Mouse (Mus musculus) embryo, embryonic 11 days (tissue): ENCODE data around the gene Aspm.
A peak's percentile ranks its signal among the peaks of the same experiment; 100 is the strongest.
"Not testable (repeated sequence)": the region's sequence is repeated elsewhere in the genome, so short reads cannot be mapped to it uniquely, and the experiment has no call there.

Source experiments
- DNase-seq: peaks from one replicate; pipeline ENCODE4 v3.0.0-alpha.2; 2015

Aspm gene

GRCm38 (mm10) chr1:139454340-139455225, at the start of gene Aspm:
TSS of gene Aspm (plus strand) at chr1:139454772.
- DNase-seq = peak; percentile 96

GRCm38 (mm10) chr1:139405766-139406165, 48.8 kb upstream of the Aspm start:
- DNase-seq = no peak

GRCm38 (mm10) chr1:139407701-139408100, 46.9 kb upstream of the Aspm start:
- DNase-seq = no peak

GRCm38 (mm10) chr1:139412365-139412764, 42.2 kb upstream of the Aspm start:
- DNase-seq = not testable (repeated sequence)

DNA sequence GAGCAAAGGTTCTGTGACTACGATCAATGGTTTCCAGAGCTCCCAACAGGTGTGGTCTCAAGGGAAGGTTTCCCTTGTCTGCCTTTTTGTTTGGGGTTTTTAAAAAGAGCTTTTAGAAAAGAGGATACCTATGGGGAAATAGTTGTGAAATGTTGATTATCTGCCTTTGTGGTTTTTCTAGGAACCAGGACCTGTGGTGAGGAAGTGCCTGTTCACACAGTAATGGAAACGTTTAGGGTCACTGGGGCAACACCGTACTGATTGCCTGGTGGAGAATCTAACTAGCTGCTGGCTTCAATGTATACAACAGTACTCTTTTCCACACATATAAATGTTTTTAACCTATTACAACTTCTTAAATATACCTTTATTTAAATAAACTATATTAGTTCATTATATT, 41.1 kb upstream of the Aspm start:
- no peak for DNase-seq

GRCm38 (mm10) chr1:139421521-139421874, 33.1 kb upstream of the Aspm start:
- DNase-seq = no peak

DNA sequence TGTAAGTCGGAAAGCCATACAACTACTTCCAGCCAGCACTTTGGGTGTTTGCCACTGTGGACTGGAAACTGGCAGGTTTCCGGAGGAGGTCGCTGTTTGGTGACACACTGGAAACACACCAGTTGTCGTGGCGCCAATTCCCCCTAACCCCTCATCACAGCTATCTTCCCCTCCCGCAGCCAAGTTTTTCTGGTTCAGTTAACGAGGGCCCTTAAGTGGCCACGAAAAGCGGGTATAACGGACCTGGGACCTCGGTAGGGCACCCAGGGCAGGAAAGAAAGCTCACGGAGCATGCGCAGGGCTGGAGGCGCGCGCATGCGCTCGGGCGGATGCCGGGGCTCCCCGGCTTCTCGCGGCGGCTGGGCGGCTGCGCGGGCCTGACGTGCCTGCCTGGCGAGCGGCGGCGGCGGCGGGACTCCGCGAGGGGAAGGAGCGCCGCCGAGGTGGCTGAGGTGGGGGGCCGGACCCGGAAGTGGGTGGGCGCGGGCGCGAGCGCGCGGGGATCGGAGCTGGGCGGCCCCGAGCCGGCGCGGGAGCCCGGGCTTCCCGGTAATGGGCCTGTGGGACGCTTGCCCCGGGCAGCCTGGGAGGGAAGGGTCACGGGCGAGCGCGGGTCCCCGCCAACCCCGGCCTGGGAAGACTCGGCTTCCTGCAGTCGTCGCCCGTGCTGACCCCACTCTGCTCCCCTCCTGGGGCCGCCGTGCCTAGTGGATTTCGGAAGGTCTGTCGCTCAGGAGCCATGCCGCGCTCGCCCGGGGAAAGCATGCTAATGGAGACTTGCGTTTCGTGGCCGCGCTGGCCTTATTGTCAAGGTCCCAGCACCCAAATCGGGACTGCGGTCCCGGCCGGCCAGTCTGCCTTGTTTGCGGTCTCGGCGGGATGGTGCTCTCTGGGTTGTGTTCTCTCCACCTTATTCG, 32.4 kb upstream of the Aspm start, which contains the start of gene Zbtb41:
TSS of gene Zbtb41 (plus strand) at position 414 of the 917 bp plus-strand sequence.
- DNase-seq = peak; percentile 94

- peak; percentile 19 for DNase-seq
Measured at GRCm38 (mm10) chr1:139422941-139423340, 31.6 kb upstream of the Aspm start.

DNA sequence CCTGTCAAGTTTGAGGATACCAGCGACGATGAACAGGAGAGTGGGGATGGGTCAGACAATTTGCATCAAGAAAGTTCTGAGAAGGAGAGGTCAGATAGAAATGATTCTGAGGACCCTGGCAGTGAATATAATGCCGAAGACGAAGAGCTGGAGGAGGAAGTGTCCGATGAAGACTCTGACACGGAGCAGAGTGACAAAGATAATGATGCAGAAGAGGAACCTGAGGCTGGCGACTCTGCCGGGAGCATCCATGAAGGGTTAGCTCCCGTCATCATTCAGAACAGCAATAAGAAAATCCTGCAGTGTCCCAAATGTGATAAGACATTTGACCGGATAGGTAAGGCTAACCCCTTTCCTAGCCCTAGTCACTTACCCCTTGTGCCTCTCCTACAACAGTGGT, 30.6 kb upstream of the Aspm start:
- no peak for DNase-seq

- DNase-seq = no peak
Measured at GRCm38 (mm10) chr1:139425006-139425405, 29.6 kb upstream of the Aspm start.

- peak; percentile 74 for DNase-seq
Measured at GRCm38 (mm10) chr1:139438373-139438772, 16.2 kb upstream of the Aspm start.

GRCm38 (mm10) chr1:139443103-139443502, 11.5 kb upstream of the Aspm start:
- not testable (repeated sequence) for DNase-seq

DNA sequence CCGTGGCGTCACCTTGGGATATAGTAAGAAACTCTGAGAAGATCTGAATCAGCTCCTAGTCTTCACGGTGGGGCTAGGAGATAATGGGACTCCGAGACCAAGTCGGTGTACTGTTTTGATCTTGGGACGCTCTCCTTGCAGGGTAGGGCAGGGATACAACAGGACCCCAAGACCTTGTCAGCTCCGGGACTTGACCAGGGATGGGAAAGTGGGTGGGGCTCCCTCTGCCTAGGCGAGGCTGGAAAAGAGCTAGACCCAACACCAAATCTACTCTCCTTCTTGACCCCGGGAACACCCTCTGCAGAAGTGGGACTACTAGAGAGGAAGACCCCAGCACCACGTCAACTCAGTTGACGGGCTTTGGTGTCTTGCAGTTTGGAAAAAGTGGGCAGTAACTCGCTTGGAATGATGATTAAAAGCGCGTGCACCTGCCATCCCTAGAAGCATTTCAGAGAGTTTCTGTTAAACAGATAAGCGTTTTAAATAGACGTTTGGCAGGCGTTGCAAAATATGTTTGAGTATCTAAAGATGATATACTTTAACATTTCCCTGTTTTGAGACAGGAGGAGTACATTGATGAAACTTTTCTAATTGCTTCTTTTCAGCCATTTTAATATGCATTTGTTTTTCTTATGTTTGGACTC, 776 bp downstream of the Aspm start:
- DNase-seq = peak; percentile 61

DNA sequence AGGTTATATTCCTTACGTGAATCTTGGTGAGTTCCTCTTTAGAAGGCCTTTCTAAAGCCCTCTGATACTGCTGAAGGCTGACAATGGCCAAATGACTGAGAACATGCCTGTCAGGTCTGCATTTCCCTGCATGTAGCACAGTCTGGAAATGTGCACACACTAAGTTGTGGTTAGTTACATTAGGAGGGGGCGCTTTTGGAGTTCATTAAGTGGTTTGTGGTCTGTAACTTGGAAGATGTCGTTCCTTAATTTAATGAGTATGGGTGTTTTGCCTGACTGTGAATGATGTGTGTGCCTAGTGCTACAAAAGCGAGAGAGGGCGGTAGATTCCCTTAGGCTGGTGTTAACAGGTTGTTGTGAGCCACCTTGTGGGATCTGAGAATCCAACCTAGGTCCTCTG, 6.2 kb downstream of the Aspm start:
- no peak for DNase-seq

DNA sequence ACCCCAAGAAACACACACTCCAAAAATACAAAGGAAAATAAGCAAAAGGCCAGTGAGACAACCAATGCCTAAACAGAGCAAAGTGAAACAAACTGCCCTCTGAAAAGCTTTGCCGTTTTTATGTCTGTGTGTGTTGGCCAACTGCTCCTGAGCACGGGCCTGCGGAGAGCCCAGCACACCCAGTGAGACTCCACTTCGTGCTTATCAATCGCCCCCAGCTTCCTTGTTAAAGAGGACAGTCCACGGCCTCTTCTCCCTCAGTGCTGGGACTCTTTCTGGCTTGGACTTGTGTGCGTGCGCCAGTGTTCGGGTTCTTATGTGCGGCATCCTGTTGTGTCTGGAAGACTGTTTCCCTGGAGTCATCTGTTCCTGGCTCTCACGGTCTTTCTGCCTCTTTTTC, 11.4 kb downstream of the Aspm start:
- no peak for DNase-seq

DNA sequence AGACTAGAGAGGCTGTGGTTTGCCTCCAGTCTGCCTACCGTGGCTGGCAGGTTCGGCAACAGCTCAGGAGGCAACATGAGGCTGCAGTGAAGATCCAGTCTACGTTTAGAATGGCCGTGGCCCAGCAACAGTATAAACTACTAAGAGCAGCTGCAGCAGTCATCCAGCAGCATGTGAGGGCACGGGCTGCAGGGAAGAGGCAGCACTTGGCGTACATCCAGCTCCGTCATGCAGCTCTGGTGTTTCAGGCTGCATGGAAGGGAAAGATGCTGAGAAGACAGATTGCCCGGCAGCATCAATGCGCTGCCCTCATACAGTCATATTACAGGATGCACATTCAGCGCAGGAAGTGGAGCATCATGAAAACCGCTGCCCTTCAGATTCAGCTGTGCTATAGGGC, 24.3 kb downstream of the Aspm start:
- DNase-seq = no peak

DNA sequence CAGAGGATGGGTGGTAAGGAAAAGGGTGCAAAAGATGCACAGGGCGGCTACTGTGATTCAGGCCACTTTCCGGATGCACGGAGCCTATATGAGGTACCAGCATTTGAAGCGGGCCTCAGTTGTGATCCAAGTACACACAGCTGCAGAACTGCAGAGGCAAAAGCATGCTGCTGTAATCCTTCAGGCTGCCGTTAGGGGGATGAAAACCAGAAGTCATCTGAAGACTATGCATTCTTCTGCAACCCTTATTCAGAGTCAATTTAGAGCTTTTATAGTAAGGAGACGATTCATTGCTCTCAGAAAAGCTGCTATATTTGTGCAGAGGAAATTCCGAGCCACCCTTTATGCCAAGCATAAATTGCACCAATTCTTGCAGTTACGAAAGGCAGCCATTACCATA, 25.7 kb downstream of the Aspm start:
- no peak for DNase-seq

- no peak for DNase-seq
Measured at GRCm38 (mm10) chr1:139481146-139481545, 26.6 kb downstream of the Aspm start.

GRCm38 (mm10) chr1:139494630-139495029, 40.1 kb downstream of the Aspm start:
- DNase-seq = no peak

GRCm38 (mm10) chr1:139495408-139495807, 40.8 kb downstream of the Aspm start:
- DNase-seq = no peak

GRCm38 (mm10) chr1:139496212-139496611, 41.6 kb downstream of the Aspm start:
- no peak for DNase-seq

DNA sequence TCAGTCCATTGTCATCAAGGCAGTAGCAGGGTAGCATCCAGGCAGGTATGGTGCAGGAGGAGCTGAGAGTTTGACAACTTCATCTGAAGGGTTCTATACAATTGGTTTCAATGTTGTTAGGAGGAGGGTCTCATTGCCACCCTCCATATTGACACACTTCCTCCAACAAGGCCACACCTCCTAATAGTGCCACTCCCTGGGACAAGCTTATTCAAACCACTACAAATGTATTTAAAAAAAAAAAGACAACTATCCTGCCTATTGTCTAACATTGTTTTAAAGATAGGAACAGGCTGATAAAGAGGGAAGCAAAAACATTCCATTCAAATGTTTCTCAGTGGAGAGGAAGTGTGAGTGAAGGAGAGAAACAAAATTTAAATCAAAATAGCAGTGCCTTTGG, 45.2 kb downstream of the Aspm start:
- no peak for DNase-seq

GRCm38 (mm10) chr1:139501258-139501752, 46.7 kb downstream of the Aspm start, which contains the start of gene F13b:
TSS of gene F13b (plus strand) at chr1:139501702.
- no peak for DNase-seq
